Mouse (Mus musculus) heart, postnatal 0 days (tissue): ENCODE results near the gene Gm1113. TPM values are rescaled to one million over a fixed set of nuclear protein-coding genes. Genes with fewer than 3 reads are reported as not detected.

ENCODE experiments used
- ATAC-seq: fragments of 200-750 bp; cut with Nextera tagmentation; 2 replicates; pipeline ENCODE4 v1.8.0; 2017; ENCODE audit warnings: low read depth, moderate number of reproducible peaks, moderate library complexity; ENCODE audit not compliant: insufficient read depth
- DNase-seq: peaks from one replicate; pipeline ENCODE4 v3.0.0-alpha.2; 2016; ENCODE audit warnings: low spot score
- H3K27ac ChIP-seq: fragments of 300-500 bp; sonication (generic); 2 replicates; pipeline ENCODE4 v1.5.1; 2014; ENCODE audit warnings: low read depth, mild to moderate bottlenecking
- H3K27me3 ChIP-seq: fragments of 300-500 bp; sonication (generic); 2 replicates; pipeline ENCODE4 v1.6.1; 2014; ENCODE audit warnings: low read length, mixed read lengths; ENCODE audit not compliant: control insufficient read depth, insufficient read depth
- H3K36me3 ChIP-seq: fragments of 300-500 bp; sonication (generic); replicated peaks from 2 replicates; pipeline ENCODE4 v1.6.1; 2014; ENCODE audit warnings: low read length, mixed read lengths; ENCODE audit not compliant: control insufficient read depth, insufficient read depth
- H3K4me1 ChIP-seq: fragments of 300-500 bp; sonication (generic); 2 replicates; pipeline ENCODE4 v1.6.1; 2014; ENCODE audit warnings: antibody characterized with exemption; ENCODE audit not compliant: control insufficient read depth, insufficient read depth
- H3K4me2 ChIP-seq: fragments of 300-500 bp; sonication (generic); 2 replicates; pipeline ENCODE4 v1.6.1; 2014; ENCODE audit warnings: low read depth, mild to moderate bottlenecking, low read length, moderate library complexity
- H3K4me3 ChIP-seq: fragments of 300-500 bp; sonication (generic); 2 replicates; pipeline ENCODE4 v1.5.1; 2014; ENCODE audit warnings: low read depth, low read length
- H3K9ac ChIP-seq: fragments of 300-500 bp; sonication (generic); replicated peaks from 2 replicates; pipeline ENCODE4 v1.6.1; 2014; ENCODE audit warnings: low read depth, low read length, mixed read lengths
- H3K9me3 ChIP-seq: fragments of 300-500 bp; sonication (generic); replicated peaks from 2 replicates; pipeline ENCODE4 v1.6.1; 2016; ENCODE audit warnings: low read length; ENCODE audit not compliant: control insufficient read depth
- CTCF ChIP-seq: IDR thresholded peaks from 2 replicates; pipeline ENCODE4 v1.5.1; 2016; ENCODE audit warnings: antibody characterized with exemption, control low read depth, low read depth
- EP300 ChIP-seq: IDR thresholded peaks from 2 replicates; pipeline ENCODE4 v1.6.1; 2016; ENCODE audit warnings: antibody characterized with exemption, low read depth
- WGBS: fragments of 180-500 bp; shearing (Covaris S2); extraction: QIAGEN DNeasy Blood & Tissue Kit; methylation state at CpG from one replicate; pipeline ENCODE4 v1.1.7; 2014; 5-methylcytosine and 5-hydroxymethylcytosine counted together
- polyA plus RNA-seq: library from polyadenylated mRNA; unstranded; fragments of >200 nt; fragmentation: Nextera tagmentation; extraction: Ambion mirVana; gene quantifications from 2 replicates; pipeline ENCODE4 v1.2.1, GENCODE M21; 2015
- total RNA-seq: library from RNA; depleted of rRNA; stranded (reverse); fragments of >200 nt; gene quantifications from 2 replicates; pipeline ENCODE4 v1.2.3, GENCODE M21; 2014; ENCODE audit warnings: low replicate concordance

Gm1113 gene
- total and polyA plus RNA-seq, 2 experiments from 2014 or later = not detected

GRCm38 (mm10) chr9:35544666-35545065, 26.6 kb upstream of the Gm1113 start:
- DNase-seq = no peak

GRCm38 (mm10) chr9:35543099-35543860, 25.2 kb upstream of the Gm1113 start:
- no peak overlapping the region for H3K4me3 ChIP-seq
- H3K9me3 ChIP-seq = no peaks in the 10 kb centered on the region
- 85% methylated on average over 14 of the region's 14 CpGs for WGBS
- no peaks in the 10 kb centered on the region for H3K36me3 ChIP-seq
- DNase-seq (no peak), ATAC-seq (no peak)
- no peak overlapping the region for H3K9ac ChIP-seq
- H3K4me1 ChIP-seq = no peaks in the 10 kb centered on the region; the same call in 1 of the 2 replicates
- no peak overlapping the region for H3K4me2 ChIP-seq
- no peaks in the 10 kb centered on the region for H3K27me3 ChIP-seq
- no peak overlapping the region for H3K27ac ChIP-seq
- TF ChIP-seq EP300 (no peak), CTCF (no peak)

More at GRCm38 (mm10) chr9:35544666-35545065, 26.6 kb upstream of the Gm1113 start:
- 0 out of 2 replicates have a peak, but pooled peaks have one; percentile 22 for ATAC-seq
- 51% methylated on average over 2 of the region's 2 CpGs for WGBS
- Histone ChIP-seq H3K9ac (no peak overlapping the region), H3K4me1 (no peaks in the 10 kb centered on the region; the same call in 1 of the 2 replicates), H3K36me3 (no peaks in the 10 kb centered on the region), H3K27me3 (no peaks in the 10 kb centered on the region), H3K4me2 (no peak overlapping the region), H3K4me3 (no peak overlapping the region), H3K27ac (no peak overlapping the region), H3K9me3 (no peaks in the 10 kb centered on the region)
- TF ChIP-seq CTCF = no peak
- TF ChIP-seq EP300 = no peak

GRCm38 (mm10) chr9:35541941-35542340, 23.9 kb upstream of the Gm1113 start:
- no peak for DNase-seq
- H3K4me2 ChIP-seq = no peak overlapping the region
- H3K27ac ChIP-seq = no peak overlapping the region
- no peaks in the 10 kb centered on the region; the same call in 1 of the 2 replicates for H3K4me1 ChIP-seq
- WGBS = 50% methylated on average over 6 of the region's 6 CpGs
- no peak overlapping the region for H3K9ac ChIP-seq
- TF ChIP-seq CTCF (no peak), EP300 (no peak)
- no peaks in the 10 kb centered on the region for H3K27me3 ChIP-seq
- no peak for ATAC-seq
- no peak overlapping the region for H3K4me3 ChIP-seq
- H3K36me3 ChIP-seq = no peaks in the 10 kb centered on the region
- no peaks in the 10 kb centered on the region for H3K9me3 ChIP-seq

GRCm38 (mm10) chr9:35541488-35541887, 23.4 kb upstream of the Gm1113 start:
- Histone ChIP-seq H3K27me3 (no peaks in the 10 kb centered on the region), H3K4me2 (no peak overlapping the region), H3K9ac (no peak overlapping the region), H3K36me3 (no peaks in the 10 kb centered on the region), H3K27ac (no peak overlapping the region), H3K4me1 (no peaks in the 10 kb centered on the region; the same call in 1 of the 2 replicates), H3K9me3 (no peaks in the 10 kb centered on the region), H3K4me3 (no peak overlapping the region)
- ATAC-seq (peak; percentile 63), DNase-seq (peak; percentile 73)
- 8% methylated on average over 6 of the region's 6 CpGs for WGBS
- TF ChIP-seq EP300 = no peak
- peak; percentile 75 for TF ChIP-seq CTCF

GRCm38 (mm10) chr9:35541024-35541423, 23.0 kb upstream of the Gm1113 start:
- Histone ChIP-seq H3K9me3 (no peaks in the 10 kb centered on the region), H3K4me1 (no peaks in the 10 kb centered on the region), H3K4me3 (no peak overlapping the region), H3K9ac (no peak overlapping the region), H3K27me3 (no peaks in the 10 kb centered on the region), H3K36me3 (no peaks in the 10 kb centered on the region), H3K4me2 (no peak overlapping the region), H3K27ac (no peak overlapping the region)
- TF ChIP-seq CTCF (no peak), EP300 (no peak)
- no peak for ATAC-seq
- WGBS = 78% methylated on average over 5 of the region's 5 CpGs
- no peak for DNase-seq
